Mouse (Mus musculus) bone marrow macrophage, adult 2 months (primary cell): Measurements from ENCODE around the gene Usp6nl.

Experiments used
- CTCF ChIP-seq: IDR thresholded peaks from 2 replicates; pipeline ENCODE4 v1.5.1; 2012; ENCODE audit warnings: low read depth, mild to moderate bottlenecking, low read length, moderate library complexity
- POLR2A ChIP-seq: IDR thresholded peaks from 2 replicates; pipeline ENCODE4 v1.6.1; 2012; ENCODE audit warnings: mild to moderate bottlenecking, low read depth, low read length, borderline replicate concordance

GRCm38 (mm10) chr2:6359645-6360044, 37.2 kb downstream of the Usp6nl start:
- no peak for TF ChIP-seq CTCF
- no peak for TF ChIP-seq POLR2A
